Mouse (Mus musculus) ES-Bruce4 (cell line): Measurements from ENCODE around the gene Oscp1. TPM values are rescaled to one million over a fixed set of nuclear protein-coding genes. Genes with fewer than 3 reads are reported as not detected.

Experiments
- H3K27ac ChIP-seq: 2 replicates; pipeline ENCODE4 v1.5.1; 2012; ENCODE audit warnings: low read length, inconsistent platforms; ENCODE audit not compliant: insufficient read depth
- H3K27me3 ChIP-seq: 2 replicates; pipeline ENCODE4 v1.6.1; 2012; ENCODE audit warnings: mild to moderate bottlenecking, low read length, inconsistent platforms; ENCODE audit not compliant: control insufficient read depth, poor library complexity, insufficient read depth, severe bottlenecking
- H3K36me3 ChIP-seq: 2 replicates; pipeline ENCODE4 v1.6.1; 2012; ENCODE audit warnings: inconsistent platforms, mild to moderate bottlenecking, low read length, moderate library complexity; ENCODE audit not compliant: control insufficient read depth, poor library complexity, insufficient read depth, severe bottlenecking
- H3K4me1 ChIP-seq: one replicate; pipeline ENCODE4 v1.8.1; 2011; ENCODE audit warnings: low read length; ENCODE audit not compliant: control insufficient read depth, insufficient read depth
- H3K4me3 ChIP-seq: 2 replicates; pipeline ENCODE4 v1.5.1; 2011; ENCODE audit warnings: low read depth, mild to moderate bottlenecking, low read length
- H3K9ac ChIP-seq: 2 replicates; pipeline ENCODE4 v1.6.1; 2012; ENCODE audit warnings: low read depth, mild to moderate bottlenecking, inconsistent platforms; ENCODE audit not compliant: poor library complexity, severe bottlenecking
- H3K9me3 ChIP-seq: replicated peaks from 2 replicates; pipeline ENCODE4 v1.6.1; 2012; ENCODE audit warnings: mild to moderate bottlenecking, low read length, inconsistent platforms; ENCODE audit not compliant: control insufficient read depth, poor library complexity, insufficient read depth, severe bottlenecking
- CTCF ChIP-seq: IDR thresholded peaks from one replicate; pipeline ENCODE4 v1.8.1; 2011; ENCODE audit warnings: low read depth, low read length
- EP300 ChIP-seq: IDR thresholded peaks from 2 replicates; pipeline ENCODE4 v1.6.1; 2011; ENCODE audit warnings: low read depth, low read length; ENCODE audit not compliant: insufficient read depth
- POLR2A ChIP-seq: IDR thresholded peaks from one replicate; pipeline ENCODE4 v1.8.1; 2011; ENCODE audit warnings: low read length; ENCODE audit not compliant: insufficient read depth
- polyA plus RNA-seq: library from polyadenylated mRNA; stranded (reverse); fragments of >200 nt; gene quantifications from 2 replicates; pipeline ENCODE4 v1.2.4, GENCODE M21; 2011; ENCODE audit warnings: low read depth; ENCODE audit not compliant: missing spikeins, insufficient read depth, insufficient read length

The Oscp1 gene
- polyA plus RNA-seq, 1 experiment: 5.3 TPM

- peaks cover 3% of the 10 kb centered on the region for H3K4me1 ChIP-seq
- peak overlapping the region; percentile 53 for H3K9ac ChIP-seq
- H3K27me3 ChIP-seq: no peaks in the 10 kb centered on the region
- H3K9me3 ChIP-seq: no peaks in the 10 kb centered on the region
- H3K27ac ChIP-seq: no peak overlapping the region
- peaks cover 10% of the 10 kb centered on the region for H3K36me3 ChIP-seq
- peak overlapping the region; percentile 75 for H3K4me3 ChIP-seq
- no peak for TF ChIP-seq POLR2A
- no peak for TF ChIP-seq CTCF
- TF ChIP-seq EP300: no peak
These were observed 895 bp upstream of the Oscp1 start for GRCm38 (mm10) chr4:126057207-126058133.

- H3K4me3 ChIP-seq: peak overlapping the region; percentile 91
- no peaks in the 10 kb centered on the region for H3K27me3 ChIP-seq
- TF ChIP-seq POLR2A (no peak), EP300 (no peak), CTCF (no peak)
- no peak overlapping the region for H3K27ac ChIP-seq
- no peaks in the 10 kb centered on the region for H3K4me1 ChIP-seq
- H3K9me3 ChIP-seq: no peaks in the 10 kb centered on the region
- peaks cover 10% of the 10 kb centered on the region for H3K36me3 ChIP-seq
- peak overlapping the region; percentile 53 for H3K9ac ChIP-seq
These were observed 615 bp downstream of the Oscp1 start for GRCm38 (mm10) chr4:126058997-126059362.

DNA sequence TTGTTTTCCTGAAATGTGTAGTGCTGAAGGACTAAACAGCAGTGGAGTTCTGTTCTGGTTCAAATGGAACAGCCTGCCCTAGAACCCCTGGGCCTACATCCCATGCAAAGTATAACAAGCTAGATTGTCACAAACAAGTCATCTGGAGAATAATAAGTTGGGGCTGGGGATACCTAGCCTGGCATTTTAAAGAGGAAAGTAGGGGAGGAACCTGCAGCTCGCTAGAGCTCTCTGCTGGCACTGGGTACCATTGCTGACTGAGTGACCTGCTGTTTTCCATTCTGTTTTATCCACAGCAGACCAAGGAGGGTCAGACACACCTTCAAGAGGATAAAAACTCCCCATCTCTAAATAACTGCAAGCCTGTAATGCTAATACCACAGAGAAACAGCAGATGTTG, 4.5 kb downstream of the Oscp1 start:
- Histone ChIP-seq H3K27ac (no peak overlapping the region), H3K36me3 (no peaks in the 10 kb centered on the region), H3K9me3 (no peaks in the 10 kb centered on the region), H3K4me1 (no peaks in the 10 kb centered on the region), H3K4me3 (no peak overlapping the region), H3K27me3 (no peaks in the 10 kb centered on the region), H3K9ac (no peak overlapping the region)
- no peak for TF ChIP-seq CTCF

DNA sequence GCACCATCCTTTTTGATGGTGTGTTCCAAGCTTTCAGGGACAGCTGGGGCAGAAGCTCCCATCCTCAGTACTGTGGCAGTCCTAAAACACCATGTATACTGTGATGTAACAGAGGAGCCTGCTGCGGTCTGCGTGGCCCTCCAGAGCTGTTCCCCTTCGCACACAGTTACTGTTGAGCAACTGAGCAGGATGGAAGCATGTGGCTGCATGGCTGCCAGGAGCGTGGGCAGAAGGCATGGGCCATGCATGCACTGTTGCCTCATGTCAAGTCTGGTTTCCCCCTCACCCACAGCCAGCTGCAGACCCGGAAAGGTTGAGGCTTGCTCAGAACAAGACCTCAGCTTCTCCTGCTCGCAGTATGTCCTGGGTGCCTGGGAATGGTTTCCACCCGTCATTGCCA, 6.9 kb downstream of the Oscp1 start:
- Histone ChIP-seq H3K27ac (no peak overlapping the region), H3K27me3 (no peaks in the 10 kb centered on the region), H3K36me3 (no peaks in the 10 kb centered on the region), H3K4me1 (no peaks in the 10 kb centered on the region), H3K4me3 (no peak overlapping the region), H3K9ac (no peak overlapping the region), H3K9me3 (0 out of 2 replicates have a peak, but pooled peaks cover 4% of the 10 kb centered on the region)
- TF ChIP-seq EP300: no peak

GRCm38 (mm10) chr4:126067401-126068077, 9.2 kb downstream of the Oscp1 start:
- 0 out of 2 replicates have a peak, but pooled peaks cover 4% of the 10 kb centered on the region for H3K9me3 ChIP-seq
- no peaks in the 10 kb centered on the region for H3K36me3 ChIP-seq
- no peaks in the 10 kb centered on the region for H3K4me1 ChIP-seq
- no peak overlapping the region for H3K27ac ChIP-seq
- H3K4me3 ChIP-seq: no peak overlapping the region
- no peaks in the 10 kb centered on the region for H3K27me3 ChIP-seq
- TF ChIP-seq CTCF (no peak), EP300 (no peak), POLR2A (no peak)
- no peak overlapping the region for H3K9ac ChIP-seq

- TF ChIP-seq EP300: no peak
- no peak for TF ChIP-seq CTCF
- no peak for TF ChIP-seq POLR2A
- H3K9me3 ChIP-seq: 0 out of 2 replicates have a peak, but pooled peaks cover 4% of the 10 kb centered on the region
- no peaks in the 10 kb centered on the region for H3K4me1 ChIP-seq
These were observed 10.5 kb downstream of the Oscp1 start for GRCm38 (mm10) chr4:126068842-126069241.

More at GRCm38 (mm10) chr4:126068842-126069241, 10.5 kb downstream of the Oscp1 start:
- Histone ChIP-seq H3K27me3 (no peaks in the 10 kb centered on the region), H3K27ac (no peak overlapping the region), H3K36me3 (no peaks in the 10 kb centered on the region), H3K9ac (no peak overlapping the region), H3K4me3 (no peak overlapping the region)
